Mouse (Mus musculus) olfactory bulb, adult 2 months (tissue): ENCODE results near the gene Snd1.

Experiments used
- CTCF ChIP-seq: fragments of 200-500 bp; IDR thresholded peaks from 2 replicates; pipeline ENCODE4 v1.5.1; 2012; ENCODE audit warnings: low read depth, mild to moderate bottlenecking, low read length, moderate library complexity; ENCODE audit not compliant: insufficient read depth
- POLR2A ChIP-seq: fragments of 200-500 bp; IDR thresholded peaks from 2 replicates; pipeline ENCODE4 v1.6.1; 2012; ENCODE audit warnings: mild to moderate bottlenecking, low read depth, low read length, moderate library complexity; ENCODE audit not compliant: insufficient read depth

DNA sequence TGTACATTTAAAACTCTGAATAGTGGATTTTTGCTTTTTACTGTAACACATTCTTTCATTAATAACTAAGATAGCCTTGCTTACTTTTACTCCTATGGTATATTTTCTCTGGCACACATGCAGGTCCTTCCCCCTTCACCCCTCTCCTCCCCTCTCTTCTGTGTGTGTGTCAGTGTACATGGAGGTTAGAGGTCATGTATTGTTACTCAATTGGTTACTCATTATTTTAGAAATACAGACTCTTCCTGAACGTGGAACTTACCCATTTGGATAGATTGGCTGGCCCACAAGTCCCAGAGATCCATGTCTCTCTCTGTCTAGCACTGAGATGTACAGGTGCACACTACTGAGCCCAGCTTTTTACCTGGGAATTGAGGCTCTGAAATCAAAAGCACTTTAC is 160.2 kb downstream of the Snd1 start:
- TF ChIP-seq CTCF (no peak), POLR2A (no peak)
